Mouse (Mus musculus): ENCODE results near the gene Nt5c1a. TPM values are rescaled to one million over a fixed set of nuclear protein-coding genes. Genes with fewer than 3 reads are reported as not detected.

The Nt5c1a gene
- polyA plus RNA-seq (2012; rRNA removed), result 0.02 TPM in 1 of 2 replicates, not detected in the other

DNA sequence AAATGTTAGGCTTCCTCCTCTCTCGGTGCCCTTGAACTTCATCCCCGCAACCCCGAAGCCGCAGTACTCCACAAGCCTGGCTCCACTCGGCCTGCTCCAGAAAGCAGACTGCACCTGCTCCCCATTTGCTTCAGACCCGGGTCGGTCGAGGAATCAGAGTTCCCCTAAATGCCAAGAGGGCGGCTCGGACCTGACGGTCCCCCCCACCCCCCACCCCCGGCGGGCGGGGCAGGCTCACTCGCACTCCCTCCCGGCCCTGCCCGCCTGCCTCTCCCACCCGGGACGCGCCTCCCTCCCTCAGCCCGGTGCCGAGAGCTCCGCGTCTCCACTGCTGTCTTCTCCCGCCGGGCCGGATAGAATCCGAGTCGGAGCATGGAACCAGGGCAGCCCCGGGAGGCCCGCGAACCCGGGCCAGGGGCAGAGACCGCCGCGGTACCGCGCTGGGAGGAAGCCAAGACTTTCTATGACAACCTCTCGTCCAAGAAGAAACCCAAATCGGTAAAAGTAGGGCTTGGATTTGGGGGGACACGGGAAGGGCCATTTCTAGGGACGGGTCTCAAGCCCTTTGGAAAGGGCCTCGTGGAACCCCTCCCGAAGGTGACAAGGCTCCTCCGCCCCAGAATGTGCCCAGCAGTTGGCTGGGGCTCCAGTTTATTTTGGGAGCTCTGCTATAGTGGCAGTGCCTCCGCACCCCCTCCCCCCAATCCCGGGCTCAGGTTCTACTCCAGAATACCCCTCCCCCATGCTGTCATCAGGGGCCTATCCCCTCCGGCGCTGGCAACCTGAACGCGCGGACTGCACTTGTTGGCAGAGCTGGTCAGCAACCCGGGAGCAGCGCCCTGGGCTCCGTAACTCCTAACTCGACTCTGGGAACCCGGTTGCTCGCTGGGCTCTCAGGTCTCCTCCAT, at the start of gene Nt5c1a:
Gene Nt5c1a, plus strand, starts transcription at position 319 of the 908 bp plus-strand sequence.

DNA sequence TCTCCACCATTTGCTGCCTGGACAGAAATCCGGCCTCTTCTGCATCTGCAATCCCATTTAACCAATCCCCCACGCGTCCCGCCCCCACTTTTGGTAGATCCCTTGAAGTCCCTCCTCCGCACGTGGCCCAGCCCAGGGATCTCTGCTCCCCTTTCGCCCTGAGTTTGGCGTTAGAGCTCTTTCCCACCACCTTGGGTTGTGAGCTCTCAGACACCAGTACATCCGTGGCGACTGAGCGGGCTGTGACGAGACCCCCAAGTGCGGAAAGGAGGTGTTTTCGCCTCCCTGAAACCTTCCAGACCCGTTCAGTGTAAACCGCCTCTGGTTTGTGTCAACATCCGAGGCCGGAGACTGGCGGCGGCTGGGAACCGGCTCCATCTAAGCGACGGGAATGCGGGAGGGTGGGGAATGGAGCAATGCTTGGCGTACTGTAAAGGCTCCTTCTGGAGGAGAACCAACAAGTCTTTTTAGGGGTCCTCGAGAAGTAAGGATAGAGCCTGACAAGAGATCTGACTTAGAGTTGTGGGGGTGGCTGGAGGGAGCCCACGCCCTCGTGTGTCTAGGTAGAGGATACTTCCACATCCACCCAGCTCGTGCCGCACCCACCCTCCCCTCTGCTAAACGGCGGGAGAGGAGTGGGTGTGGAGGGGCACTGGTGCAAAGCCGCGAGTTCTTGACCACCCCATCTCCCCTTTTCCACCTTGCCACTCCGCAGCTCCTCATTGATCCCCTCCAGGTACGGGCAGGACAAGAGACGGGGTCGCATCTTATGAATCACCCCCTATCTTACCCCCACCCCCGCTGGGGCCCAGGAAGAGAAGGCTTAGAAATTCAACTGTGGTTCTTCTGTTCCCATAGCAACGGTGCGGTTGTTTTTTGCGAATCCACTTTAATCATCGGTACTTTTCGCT, 18.7 kb upstream of the Nt5c1a start, which contains the start of gene Hpcal4:
Gene Hpcal4, plus strand, starts transcription at position 900 of the 911 bp plus-strand sequence.

DNA sequence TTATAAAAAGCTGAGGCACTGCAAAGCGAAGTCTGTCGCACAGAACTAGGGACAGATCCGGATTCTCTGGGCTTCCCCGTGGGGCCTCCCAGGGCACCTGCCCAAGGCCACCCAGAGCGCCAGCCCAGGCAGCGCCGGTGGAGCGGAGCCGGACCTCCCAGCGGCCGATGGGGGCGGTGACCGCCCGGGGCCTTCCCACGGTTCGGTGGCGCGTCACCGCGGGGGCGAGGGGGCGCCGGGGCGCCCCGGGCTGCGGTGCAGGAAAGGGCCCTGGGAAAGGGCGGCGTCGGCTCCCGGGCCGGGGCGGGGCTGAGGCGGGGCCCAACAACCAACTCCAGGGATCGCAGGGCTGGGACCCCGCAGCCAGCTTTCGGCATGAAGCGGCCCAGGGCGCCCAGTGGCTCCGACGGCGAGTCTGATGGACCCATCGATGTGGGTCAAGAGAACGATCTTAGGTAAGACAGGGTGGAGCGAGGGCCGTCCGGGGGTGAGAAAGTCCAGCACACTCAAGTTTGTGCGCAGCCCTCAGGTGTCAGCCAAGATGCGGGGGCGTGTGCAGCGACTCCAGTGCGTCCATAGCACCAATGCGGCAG, 32.3 kb downstream of the Nt5c1a start, which contains the start of gene Heyl:
Gene Heyl, plus strand, starts transcription at position 65 of the 593 bp plus-strand sequence.

DNA sequence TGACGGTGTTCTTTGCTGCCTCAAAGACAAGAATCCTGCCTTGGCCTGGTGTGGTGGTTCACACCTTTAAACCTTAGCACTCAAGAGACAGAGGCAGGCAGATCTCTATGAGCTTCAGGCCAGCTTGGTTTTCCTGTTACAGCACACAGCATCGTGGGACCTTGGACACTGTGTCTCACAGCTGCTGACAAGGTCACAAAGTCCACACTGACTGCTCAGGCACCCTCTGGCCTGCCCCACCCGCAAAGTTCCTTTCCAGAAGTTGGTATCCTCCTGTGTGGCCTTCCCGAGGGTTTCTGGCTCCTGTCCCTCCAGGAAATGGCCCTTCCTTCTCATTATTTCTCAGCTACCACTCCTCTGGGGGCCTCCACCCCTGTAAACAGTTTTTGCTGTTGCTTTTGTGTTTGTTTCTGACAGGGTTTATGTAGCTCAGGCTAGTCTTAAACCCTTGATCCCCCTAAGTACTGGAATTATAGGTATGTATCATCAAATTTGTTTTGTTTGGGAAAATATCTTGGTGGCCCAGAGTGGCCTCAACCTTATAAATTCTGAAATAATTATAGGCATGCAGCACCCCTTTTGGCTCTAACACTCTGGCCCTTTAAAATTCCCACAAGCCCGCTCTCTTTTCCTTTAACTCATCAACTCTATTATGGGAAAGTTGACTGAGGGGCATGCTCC, 60.6 kb downstream of the Nt5c1a start, which contains the start of gene Pabpc4:
Gene Pabpc4, plus strand, starts transcription at position 631 of the 681 bp plus-strand sequence.

Other genes with a start within 250 kb of the Nt5c1a start
- gene Mfsd2a, start 240.3 kb upstream of the Nt5c1a start, polyA plus RNA-seq (2012; rRNA removed), result 0.07 and 0.08 TPM in 2 replicates
- 0.82 and 0.99 TPM in 2 replicates for gene Mycl, start 205.9 kb upstream of the Nt5c1a start, polyA plus RNA-seq (2012; rRNA removed)
- 4.5 and 5.4 TPM in 2 replicates for gene Trit1, start 184.9 kb upstream of the Nt5c1a start, polyA plus RNA-seq (2012; rRNA removed)
- 0.22 and 0.24 TPM in 2 replicates for gene Bmp8b, start 96.3 kb upstream of the Nt5c1a start, polyA plus RNA-seq (2012; rRNA removed)
- 0.03 and 0.06 TPM in 2 replicates for gene Oxct2b, start 85.2 kb upstream of the Nt5c1a start, polyA plus RNA-seq (2012; rRNA removed)
- 17.7 and 19.1 TPM in 2 replicates for gene Ppie, start 61.6 kb upstream of the Nt5c1a start, polyA plus RNA-seq (2012; rRNA removed)
- gene Hpcal4, start 18.3 kb upstream of the Nt5c1a start, polyA plus RNA-seq (2012; rRNA removed), result 0.01 TPM in 1 of 2 replicates, not detected in the other
- 0.60 and 0.84 TPM in 2 replicates for gene Heyl, start 32.1 kb downstream of the Nt5c1a start, polyA plus RNA-seq (2012; rRNA removed)
- 103 and 135 TPM in 2 replicates for gene Pabpc4, start 60.8 kb downstream of the Nt5c1a start, polyA plus RNA-seq (2012; rRNA removed)
- gene Oxct2a, start 122.1 kb downstream of the Nt5c1a start, polyA plus RNA-seq (2012; rRNA removed), result 0.05 and 0.07 TPM in 2 replicates
- 0.06 and 0.08 TPM in 2 replicates for gene Bmp8a, start 141.7 kb downstream of the Nt5c1a start, polyA plus RNA-seq (2012; rRNA removed)

Data from liver, embryonic 18 days (tissue).